Mouse (Mus musculus): ENCODE measurements at regions not wholly inside any gene's neighbourhood (a gene's known extent, or its start where the extent isn't known, plus 50 kb on each side); places are given as distances from the start of the nearest gene placed in this dataset.

- no peak overlapping the region for H3K9ac ChIP-seq
Measured at GRCm38 (mm10) chr17:79774291-79774690, 59.4 kb upstream of the Cyp1b1 start.

GRCm38 (mm10) chr17:79772219-79772618 is 57.4 kb upstream of the Cyp1b1 start:
- Histone ChIP-seq H3K36me3 (no peaks in the 10 kb centered on the region), H3K9ac (no peak overlapping the region), H3K4me1 (peaks cover 7% of the 10 kb centered on the region), H3K27ac (replicated peaks) (no peak overlapping the region), H3K9me3 (replicated peaks) (no peaks in the 10 kb centered on the region), H3K27me3 (0 out of 2 replicates have a peak, but pooled peaks cover 3% of the 10 kb centered on the region), H3K4me3 (replicated peaks) (no peak overlapping the region), H3K4me2 (replicated peaks) (no peak overlapping the region)
- ATAC-seq (ENCODE audit: insufficient number of reproducible peaks, low FRiP score, low TSS enrichment, low read depth) = no peak
- 69% methylated on average over 4 of the region's 4 CpGs for WGBS

More at GRCm38 (mm10) chr17:79774291-79774690, 59.4 kb upstream of the Cyp1b1 start:
- Histone ChIP-seq H3K4me1 (peaks cover 7% of the 10 kb centered on the region), H3K4me3 (replicated peaks) (no peak overlapping the region), H3K27ac (replicated peaks) (no peak overlapping the region), H3K9me3 (replicated peaks) (no peaks in the 10 kb centered on the region), H3K36me3 (no peaks in the 10 kb centered on the region), H3K27me3 (peaks cover 3% of the 10 kb centered on the region; the same call in 1 of the 2 replicates), H3K4me2 (replicated peaks) (no peak overlapping the region)
- no peak for ATAC-seq (ENCODE audit: insufficient number of reproducible peaks, low FRiP score, low TSS enrichment, low read depth)
- 79% methylated on average over 1 of the region's 1 CpGs for WGBS

- peak overlapping the region; percentile 12; the same call in 1 of the 2 replicates for H3K4me2 ChIP-seq (replicated peaks)
Measured at GRCm38 (mm10) chr17:79771727-79772126, 56.9 kb upstream of the Cyp1b1 start.

GRCm38 (mm10) chr17:79770911-79771310 is 56.0 kb upstream of the Cyp1b1 start:
- 0 out of 2 replicates have a peak, but pooled peaks cover 3% of the 10 kb centered on the region for H3K27me3 ChIP-seq
- H3K36me3 ChIP-seq = no peaks in the 10 kb centered on the region
- H3K4me3 ChIP-seq (replicated peaks) = no peak overlapping the region
- no peaks in the 10 kb centered on the region for H3K9me3 ChIP-seq (replicated peaks)
- no peak for ATAC-seq (ENCODE audit: insufficient number of reproducible peaks, low FRiP score, low TSS enrichment, low read depth)
- H3K27ac ChIP-seq (replicated peaks) = no peak overlapping the region
- peaks cover 7% of the 10 kb centered on the region for H3K4me1 ChIP-seq
- H3K4me2 ChIP-seq (replicated peaks) = no peak overlapping the region
- no peak overlapping the region for H3K9ac ChIP-seq
- 47% methylated on average over 7 of the region's 7 CpGs for WGBS

More at GRCm38 (mm10) chr17:79771727-79772126, 56.9 kb upstream of the Cyp1b1 start:
- 24% methylated on average over 10 of the region's 10 CpGs for WGBS
- Histone ChIP-seq H3K4me1 (peaks cover 7% of the 10 kb centered on the region), H3K4me3 (replicated peaks) (no peak overlapping the region), H3K36me3 (no peaks in the 10 kb centered on the region), H3K9ac (no peak overlapping the region), H3K9me3 (replicated peaks) (no peaks in the 10 kb centered on the region), H3K27ac (replicated peaks) (no peak overlapping the region), H3K27me3 (0 out of 2 replicates have a peak, but pooled peaks cover 3% of the 10 kb centered on the region)
- ATAC-seq (ENCODE audit: insufficient number of reproducible peaks, low FRiP score, low TSS enrichment, low read depth) = no peak

GRCm38 (mm10) chr17:79769824-79770223 is 55.0 kb upstream of the Cyp1b1 start:
- Histone ChIP-seq H3K4me2 (replicated peaks) (no peak overlapping the region), H3K4me3 (replicated peaks) (no peak overlapping the region), H3K27me3 (0 out of 2 replicates have a peak, but pooled peaks cover 3% of the 10 kb centered on the region), H3K9me3 (replicated peaks) (no peaks in the 10 kb centered on the region), H3K9ac (no peak overlapping the region), H3K27ac (replicated peaks) (no peak overlapping the region), H3K4me1 (peaks cover 7% of the 10 kb centered on the region), H3K36me3 (no peaks in the 10 kb centered on the region)
- ATAC-seq (ENCODE audit: insufficient number of reproducible peaks, low FRiP score, low TSS enrichment, low read depth) = no peak
- 64% methylated on average over 6 of the region's 6 CpGs for WGBS

- no peak for ATAC-seq (ENCODE audit: insufficient number of reproducible peaks, low FRiP score, low TSS enrichment, low read depth)
- H3K4me3 ChIP-seq (replicated peaks) = no peak overlapping the region
- H3K27ac ChIP-seq (replicated peaks) = no peak overlapping the region
- no peak overlapping the region for H3K4me2 ChIP-seq (replicated peaks)
- H3K36me3 ChIP-seq = no peaks in the 10 kb centered on the region
- 0 out of 2 replicates have a peak, but pooled peaks cover 3% of the 10 kb centered on the region for H3K27me3 ChIP-seq
- no peak overlapping the region for H3K9ac ChIP-seq
- H3K4me1 ChIP-seq = peaks cover 7% of the 10 kb centered on the region
- H3K9me3 ChIP-seq (replicated peaks) = no peaks in the 10 kb centered on the region
- 82% methylated on average over 2 of the region's 2 CpGs for WGBS
Measured at GRCm38 (mm10) chr17:79768080-79768479, 53.2 kb upstream of the Cyp1b1 start.

GRCm38 (mm10) chr17:79765061-79765794 is 50.4 kb upstream of the Cyp1b1 start:
- Histone ChIP-seq H3K27ac (replicated peaks) (peak overlapping the region; percentile 34; the same call in 1 of the 2 replicates), H3K4me1 (no peaks in the 10 kb centered on the region; the same call in 1 of the 2 replicates), H3K4me2 (replicated peaks) (no peak overlapping the region), H3K36me3 (no peaks in the 10 kb centered on the region), H3K4me3 (replicated peaks) (no peak overlapping the region), H3K9ac (no peak overlapping the region), H3K9me3 (replicated peaks) (no peaks in the 10 kb centered on the region), H3K27me3 (no peaks in the 10 kb centered on the region)
- ATAC-seq (ENCODE audit: insufficient number of reproducible peaks, low FRiP score, low TSS enrichment, low read depth) = no peak
- 80% methylated on average over 7 of the region's 7 CpGs for WGBS
